Mouse (Mus musculus) G1E (cell line): ENCODE measurements around the gene Serpinh1.

Source experiments
- CTCF ChIP-seq: IDR thresholded peaks from 2 replicates; pipeline ENCODE4 v1.5.1; 2012; ENCODE audit warnings: low read depth, low read length, inconsistent platforms, mixed read lengths
- GATA1 ChIP-seq: IDR thresholded peaks from 2 replicates; pipeline ENCODE4 v1.6.1; 2012; ENCODE audit warnings: borderline replicate concordance, low read length, inconsistent platforms, mixed read lengths
- TAL1 ChIP-seq: conservative IDR thresholded peaks from 2 replicates; pipeline ENCODE4 v1.6.1; 2012; ENCODE audit warnings: low read depth, low read length, inconsistent platforms, mixed read lengths

DNA sequence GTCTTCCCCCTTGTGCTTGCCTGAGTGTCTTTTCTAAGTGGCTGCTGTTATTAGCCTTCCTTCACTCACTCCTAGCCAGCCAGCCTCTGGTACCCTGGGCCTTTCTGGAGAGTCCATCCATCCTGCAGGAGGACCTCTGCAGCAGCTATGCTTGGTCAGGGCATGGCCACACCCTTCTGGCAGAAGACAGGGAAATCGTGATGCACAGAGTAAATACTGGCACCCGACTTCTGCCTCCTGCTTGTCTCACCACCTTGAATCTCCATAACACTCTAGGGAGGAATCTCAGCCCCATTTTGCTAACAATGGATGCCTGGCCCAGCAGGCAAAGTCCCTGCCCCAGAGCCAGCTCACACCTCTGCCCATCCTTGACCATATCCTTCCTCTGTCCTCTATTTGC is 39.7 kb upstream of the Serpinh1 start:
- TF ChIP-seq CTCF = no peak
- TF ChIP-seq TAL1 = no peak
- no peak for TF ChIP-seq GATA1
